Mouse (Mus musculus): ENCODE data around the gene Cdkl2. TPM values are rescaled to one million over a fixed set of nuclear protein-coding genes. Genes with fewer than 3 reads are reported as not detected.

Cdkl2 gene
- polyA plus RNA-seq, 1 experiment from 2014 or later, result 1.4 TPM

GRCm38 (mm10) chr5:91991191-91991937, 52.3 kb downstream of the Cdkl2 start:
- H3K4me1 ChIP-seq, result no peaks in the 10 kb centered on the region
- H3K9me3 ChIP-seq, result no peaks in the 10 kb centered on the region
- H3K4me2 ChIP-seq, result no peak overlapping the region
- no peak for ATAC-seq (ENCODE audit: insufficient number of reproducible peaks, insufficient read depth, low FRiP score, low TSS enrichment, low read depth)
- no peak overlapping the region for H3K4me3 ChIP-seq
- H3K9ac ChIP-seq, result no peak overlapping the region
- 79% methylated on average over 6 of the region's 6 CpGs for WGBS
- H3K27ac ChIP-seq, result no peak overlapping the region
- H3K27me3 ChIP-seq, result no peaks in the 10 kb centered on the region
- H3K36me3 ChIP-seq, result no peaks in the 10 kb centered on the region

- Histone ChIP-seq H3K27ac (no peak overlapping the region), H3K4me1 (no peaks in the 10 kb centered on the region), H3K4me3 (no peak overlapping the region), H3K9ac (no peak overlapping the region), H3K9me3 (no peaks in the 10 kb centered on the region), H3K4me2 (no peak overlapping the region), H3K27me3 (no peaks in the 10 kb centered on the region), H3K36me3 (no peaks in the 10 kb centered on the region)
- ATAC-seq (ENCODE audit: insufficient number of reproducible peaks, insufficient read depth, low FRiP score, low TSS enrichment, low read depth), result no peak
- 75% methylated on average over 9 of the region's 9 CpGs for WGBS
Measured at GRCm38 (mm10) chr5:91989261-91989660, 54.4 kb downstream of the Cdkl2 start.

DNA sequence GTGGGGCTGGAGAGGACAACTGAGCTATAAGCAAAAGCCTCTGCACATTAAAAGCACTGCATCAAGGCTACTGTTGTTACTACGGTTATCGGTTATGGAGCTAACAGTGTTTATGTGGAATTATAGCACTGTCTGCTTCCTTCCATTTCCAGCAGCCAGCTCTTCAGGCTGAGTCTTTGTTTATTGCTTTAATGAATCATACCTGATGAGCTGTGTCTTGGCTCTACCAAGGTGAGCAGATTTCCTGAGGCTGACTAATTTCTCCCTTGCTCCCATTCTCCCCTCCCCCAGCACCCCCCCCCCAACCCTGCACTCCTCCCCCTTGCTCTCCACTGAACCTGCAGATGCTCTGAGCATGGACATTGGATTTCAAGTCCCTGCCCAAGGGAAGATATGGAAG, 55.9 kb downstream of the Cdkl2 start:
- WGBS, result 93% methylated on average over 2 of the region's 2 CpGs
- Histone ChIP-seq H3K4me1 (no peaks in the 10 kb centered on the region), H3K27ac (no peak overlapping the region), H3K27me3 (no peaks in the 10 kb centered on the region), H3K36me3 (no peaks in the 10 kb centered on the region), H3K4me2 (no peak overlapping the region), H3K9me3 (no peaks in the 10 kb centered on the region), H3K4me3 (no peak overlapping the region), H3K9ac (no peak overlapping the region)
- no peak for ATAC-seq (ENCODE audit: insufficient number of reproducible peaks, insufficient read depth, low FRiP score, low TSS enrichment, low read depth)

- 64% methylated on average over 4 of the region's 4 CpGs for WGBS
- no peak within 1 kb of the TSS for H3K4me3 ChIP-seq
- H3K4me2 ChIP-seq, result no peak within 1 kb of the TSS
- ATAC-seq (ENCODE audit: insufficient number of reproducible peaks, insufficient read depth, low FRiP score, low TSS enrichment, low read depth), result no peak
- no peaks in the 10 kb centered on the region for H3K36me3 ChIP-seq
- no peaks in the 10 kb centered on the region for H3K4me1 ChIP-seq
- H3K27me3 ChIP-seq, result no peaks in the 10 kb centered on the region
- H3K9me3 ChIP-seq, result no peaks in the 10 kb centered on the region
- no peak within 1 kb of the TSS for H3K9ac ChIP-seq
- H3K27ac ChIP-seq, result no peak within 1 kb of the TSS
Measured at GRCm38 (mm10) chr5:91987236-91987635, 56.4 kb downstream of the Cdkl2 start, which contains the start of gene Odaph. Gene Odaph, plus strand, starts transcription at chr5:91987475.

DNA sequence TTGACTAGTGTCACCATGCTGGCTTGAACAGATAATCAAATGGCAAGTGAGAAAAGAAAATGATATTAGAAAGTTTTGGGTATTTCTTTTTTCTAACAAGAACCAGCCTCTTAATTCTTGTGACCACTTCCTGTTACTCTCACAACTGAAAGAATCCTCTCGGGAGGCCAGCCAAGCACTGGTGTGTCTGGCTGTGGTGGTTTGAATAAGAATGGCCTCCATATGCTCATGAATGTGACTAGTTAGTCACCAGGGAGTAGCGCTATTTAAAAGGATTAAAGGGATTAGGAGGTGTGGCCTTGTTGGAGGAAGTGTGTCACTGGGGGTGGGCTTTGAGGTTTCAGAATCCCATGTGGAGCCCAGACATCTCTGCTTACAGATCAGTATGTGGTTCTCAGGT, 58.0 kb downstream of the Cdkl2 start:
- H3K4me2 ChIP-seq, result no peak overlapping the region
- WGBS, result 52% methylated on average over 2 of the region's 2 CpGs
- H3K36me3 ChIP-seq, result no peaks in the 10 kb centered on the region
- H3K9me3 ChIP-seq, result no peaks in the 10 kb centered on the region
- H3K27ac ChIP-seq, result no peak overlapping the region
- no peaks in the 10 kb centered on the region for H3K27me3 ChIP-seq
- H3K4me3 ChIP-seq, result no peak overlapping the region
- no peaks in the 10 kb centered on the region for H3K4me1 ChIP-seq
- ATAC-seq (ENCODE audit: insufficient number of reproducible peaks, insufficient read depth, low FRiP score, low TSS enrichment, low read depth), result no peak
- no peak overlapping the region for H3K9ac ChIP-seq

DNA sequence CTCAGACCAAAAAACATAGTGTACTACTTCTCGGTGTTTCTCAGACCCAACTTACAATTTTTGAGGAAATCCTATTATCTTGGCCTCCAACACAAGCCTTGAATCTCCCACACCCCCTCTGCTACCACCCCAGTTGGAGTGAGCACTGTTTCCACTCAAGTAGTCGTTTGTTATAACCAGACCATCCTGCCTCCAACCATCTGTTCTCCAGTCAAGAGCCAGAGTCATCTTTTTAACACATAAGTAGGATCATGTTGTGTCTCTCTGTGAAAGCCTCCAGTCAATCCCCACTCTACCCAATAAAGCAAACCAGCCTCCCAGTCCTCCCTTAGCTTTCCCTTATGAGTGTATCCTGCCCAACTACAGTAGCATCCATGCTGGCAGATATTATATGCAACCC, 60.2 kb downstream of the Cdkl2 start:
- Histone ChIP-seq H3K4me3 (no peak overlapping the region), H3K4me2 (no peak overlapping the region), H3K27ac (no peak overlapping the region), H3K27me3 (no peaks in the 10 kb centered on the region), H3K9me3 (no peaks in the 10 kb centered on the region), H3K9ac (no peak overlapping the region), H3K4me1 (no peaks in the 10 kb centered on the region), H3K36me3 (no peaks in the 10 kb centered on the region)
- ATAC-seq (ENCODE audit: insufficient number of reproducible peaks, insufficient read depth, low FRiP score, low TSS enrichment, low read depth), result no peak
- 62% methylated on average over 2 of the region's 2 CpGs for WGBS

DNA sequence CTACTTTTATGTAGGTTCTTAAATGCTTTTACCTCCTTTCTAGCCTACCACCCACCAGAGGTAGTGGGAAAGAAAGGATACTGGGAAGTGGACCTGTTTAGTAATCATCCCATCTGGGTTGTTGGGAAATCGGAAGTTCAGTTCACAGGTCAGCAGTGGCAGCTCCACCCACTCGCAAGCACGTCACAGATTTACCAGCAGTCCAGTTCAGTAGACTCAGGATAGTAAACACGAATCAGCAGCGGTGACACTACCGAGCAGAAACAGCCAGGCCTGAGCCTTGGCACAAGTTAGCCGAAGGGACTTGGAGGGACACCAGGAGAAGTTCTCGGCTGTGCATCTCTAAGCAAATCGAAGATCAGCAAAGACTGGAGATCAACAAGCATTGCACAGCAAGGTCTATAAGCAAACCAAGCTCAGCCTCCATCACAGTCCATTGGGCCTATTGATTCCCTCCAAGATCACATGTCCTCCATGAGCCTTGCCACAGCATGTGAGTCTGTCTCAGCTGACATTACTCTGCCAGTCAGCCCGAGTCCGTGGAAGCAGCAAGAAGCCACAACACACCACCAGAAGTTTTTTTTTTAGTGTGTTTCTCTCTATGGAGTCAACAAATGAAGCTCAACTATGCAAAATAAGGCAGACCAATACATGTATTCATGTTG, 62.4 kb downstream of the Cdkl2 start:
- Histone ChIP-seq H3K4me1 (no peaks in the 10 kb centered on the region), H3K27ac (no peak overlapping the region), H3K4me2 (no peak overlapping the region), H3K4me3 (no peak overlapping the region), H3K9me3 (no peaks in the 10 kb centered on the region), H3K36me3 (no peaks in the 10 kb centered on the region), H3K9ac (no peak overlapping the region), H3K27me3 (no peaks in the 10 kb centered on the region)
- WGBS, result 92% methylated on average over 11 of the region's 11 CpGs
- ATAC-seq (ENCODE audit: insufficient number of reproducible peaks, insufficient read depth, low FRiP score, low TSS enrichment, low read depth), result no peak

GRCm38 (mm10) chr5:91977397-91977770, 66.3 kb downstream of the Cdkl2 start:
- no peak for ATAC-seq (ENCODE audit: insufficient number of reproducible peaks, insufficient read depth, low FRiP score, low TSS enrichment, low read depth)
- Histone ChIP-seq H3K4me3 (no peak overlapping the region), H3K4me2 (no peak overlapping the region), H3K27me3 (no peaks in the 10 kb centered on the region), H3K9me3 (no peaks in the 10 kb centered on the region), H3K36me3 (no peaks in the 10 kb centered on the region), H3K9ac (no peak overlapping the region), H3K27ac (no peak overlapping the region), H3K4me1 (no peaks in the 10 kb centered on the region)
- 82% methylated on average over 2 of the region's 2 CpGs for WGBS

DNA sequence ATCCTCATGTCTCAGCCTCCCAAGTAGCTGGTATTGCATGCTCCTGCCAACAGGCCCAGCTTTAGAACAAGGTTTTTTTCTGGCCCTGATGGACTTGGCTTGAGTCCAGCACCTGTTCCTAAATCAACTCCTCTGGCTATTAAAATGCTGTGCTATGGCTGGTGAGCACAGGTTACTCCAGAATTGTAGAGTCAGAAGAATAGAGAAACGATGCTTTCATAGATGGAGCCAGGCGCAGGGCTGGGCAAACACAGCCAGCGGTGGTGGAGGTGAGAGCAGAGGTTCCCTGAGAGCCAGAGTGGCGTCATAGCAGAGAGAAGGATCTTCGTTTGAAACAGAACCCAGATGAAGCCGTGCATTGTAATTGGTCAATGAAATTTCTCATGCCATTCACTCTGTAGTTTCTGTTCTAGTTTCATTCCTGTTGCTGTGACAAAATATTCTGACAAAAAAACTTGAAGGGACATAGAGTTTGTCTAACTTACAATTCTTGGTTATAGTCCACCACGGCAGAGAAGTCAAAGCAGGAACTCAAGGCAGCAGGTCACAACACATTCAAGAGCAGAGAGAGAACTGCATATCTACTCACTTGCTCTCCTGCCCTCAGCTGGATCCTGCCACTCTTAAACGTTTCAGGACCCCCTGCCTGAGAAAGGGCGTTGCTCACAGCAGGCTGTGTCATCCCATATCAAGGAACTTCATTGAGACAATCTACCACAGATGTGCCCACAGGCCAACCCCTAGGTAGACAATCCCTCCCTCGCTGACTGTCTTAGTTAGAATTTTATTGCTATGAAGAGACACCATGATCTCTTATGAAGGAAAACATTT, 66.9 kb downstream of the Cdkl2 start:
- H3K9me3 ChIP-seq, result no peaks in the 10 kb centered on the region
- no peak overlapping the region for H3K27ac ChIP-seq
- WGBS, result 67% methylated on average over 10 of the region's 10 CpGs
- H3K36me3 ChIP-seq, result no peaks in the 10 kb centered on the region
- no peak overlapping the region for H3K4me3 ChIP-seq
- no peak for ATAC-seq (ENCODE audit: insufficient number of reproducible peaks, insufficient read depth, low FRiP score, low TSS enrichment, low read depth)
- no peak overlapping the region for H3K9ac ChIP-seq
- no peaks in the 10 kb centered on the region for H3K27me3 ChIP-seq
- no peaks in the 10 kb centered on the region for H3K4me1 ChIP-seq
- no peak overlapping the region for H3K4me2 ChIP-seq

DNA sequence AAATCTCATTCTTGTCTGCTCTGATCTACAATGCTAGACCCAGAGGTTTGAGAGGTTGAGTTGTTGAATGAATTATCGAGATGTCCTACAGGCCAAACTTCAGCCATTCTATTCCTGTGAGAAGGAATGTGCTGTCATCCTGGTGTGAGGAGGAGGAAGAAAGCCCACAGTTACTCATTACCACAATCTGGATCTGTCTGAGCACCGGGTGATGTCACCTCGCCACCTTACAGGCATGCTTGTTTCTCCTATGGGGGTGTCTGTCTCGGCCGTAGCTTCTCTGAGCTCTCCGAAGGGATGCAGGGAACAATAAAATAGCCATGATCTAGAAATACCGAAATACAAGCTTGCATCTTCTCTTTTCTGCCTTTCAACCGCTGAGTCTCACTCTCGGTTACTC, 67.9 kb downstream of the Cdkl2 start:
- H3K4me3 ChIP-seq, result no peak overlapping the region
- no peaks in the 10 kb centered on the region for H3K36me3 ChIP-seq
- no peaks in the 10 kb centered on the region for H3K27me3 ChIP-seq
- H3K9ac ChIP-seq, result no peak overlapping the region
- no peak overlapping the region for H3K4me2 ChIP-seq
- H3K9me3 ChIP-seq, result no peaks in the 10 kb centered on the region
- H3K4me1 ChIP-seq, result no peaks in the 10 kb centered on the region
- ATAC-seq (ENCODE audit: insufficient number of reproducible peaks, insufficient read depth, low FRiP score, low TSS enrichment, low read depth), result no peak
- H3K27ac ChIP-seq, result no peak overlapping the region
- 90% methylated on average over 9 of the region's 9 CpGs for WGBS

GRCm38 (mm10) chr5:91974002-91974401, 69.7 kb downstream of the Cdkl2 start:
- 89% methylated on average over 7 of the region's 7 CpGs for WGBS
- H3K9ac ChIP-seq, result no peak overlapping the region
- no peaks in the 10 kb centered on the region for H3K27me3 ChIP-seq
- H3K9me3 ChIP-seq, result no peaks in the 10 kb centered on the region
- ATAC-seq (ENCODE audit: insufficient number of reproducible peaks, insufficient read depth, low FRiP score, low TSS enrichment, low read depth), result no peak
- no peak overlapping the region for H3K4me2 ChIP-seq
- no peaks in the 10 kb centered on the region for H3K4me1 ChIP-seq
- H3K36me3 ChIP-seq, result peaks cover 4% of the 10 kb centered on the region; the same call in 1 of the 2 replicates
- H3K4me3 ChIP-seq, result no peak overlapping the region
- no peak overlapping the region for H3K27ac ChIP-seq
